Mouse (Mus musculus) heart, postnatal 0 days (tissue): ENCODE data around the gene Hmgcs1.

Source experiments
- CTCF ChIP-seq: IDR thresholded peaks from 2 replicates; pipeline ENCODE4 v1.5.1; 2016; ENCODE audit warnings: antibody characterized with exemption, control low read depth, low read depth
- EP300 ChIP-seq: IDR thresholded peaks from 2 replicates; pipeline ENCODE4 v1.6.1; 2016; ENCODE audit warnings: antibody characterized with exemption, low read depth

- TF ChIP-seq CTCF (no peak), EP300 (no peak)
Observed at GRCm38 (mm10) chr13:119727608-119728387, 37.6 kb downstream of the Hmgcs1 start.
